Mouse (Mus musculus) adipocyte (in vitro differentiated cells): ENCODE measurements around the gene Abcc10.

Experiments
- DNase-seq: peaks from one replicate; pipeline ENCODE4 v3.0.0-alpha.2; 2016; ENCODE audit warnings: low spot score

The Abcc10 gene

GRCm38 (mm10) chr17:46285407-46285806 lies 42.7 kb downstream of the Abcc10 start:
- no peak for DNase-seq

- no peak for DNase-seq
Measured at GRCm38 (mm10) chr17:46284653-46285052, 43.5 kb downstream of the Abcc10 start.

GRCm38 (mm10) chr17:46283911-46284310 lies 44.2 kb downstream of the Abcc10 start:
- no peak for DNase-seq

GRCm38 (mm10) chr17:46283140-46283539 lies 45.0 kb downstream of the Abcc10 start:
- DNase-seq, result no peak

- peak; percentile 86 for DNase-seq
Measured at GRCm38 (mm10) chr17:46282483-46283123, 45.5 kb downstream of the Abcc10 start, which contains the start of gene Tjap1. TSS of gene Tjap1 (minus strand) at chr17:46283026.

GRCm38 (mm10) chr17:46278011-46278765 lies 50.0 kb downstream of the Abcc10 start:
- no peak for DNase-seq

- DNase-seq, result peak; percentile 44
Measured at GRCm38 (mm10) chr17:46277586-46277985, 50.6 kb downstream of the Abcc10 start.

GRCm38 (mm10) chr17:46275506-46275905 lies 52.6 kb downstream of the Abcc10 start:
- DNase-seq, result no peak

- no peak for DNase-seq
Measured at GRCm38 (mm10) chr17:46275034-46275433, 53.1 kb downstream of the Abcc10 start.

- no peak for DNase-seq
Measured at GRCm38 (mm10) chr17:46274465-46274864, 53.7 kb downstream of the Abcc10 start.

- peak; percentile 43 for DNase-seq
Measured at GRCm38 (mm10) chr17:46273803-46274236, 54.3 kb downstream of the Abcc10 start.

GRCm38 (mm10) chr17:46272675-46273074 lies 55.5 kb downstream of the Abcc10 start:
- no peak for DNase-seq

GRCm38 (mm10) chr17:46272058-46272457 lies 56.1 kb downstream of the Abcc10 start:
- DNase-seq, result no peak

- DNase-seq, result no peak
Measured at GRCm38 (mm10) chr17:46269771-46270534, 58.2 kb downstream of the Abcc10 start.

GRCm38 (mm10) chr17:46268026-46268720 lies 60.0 kb downstream of the Abcc10 start:
- DNase-seq, result peak; percentile 78

GRCm38 (mm10) chr17:46267511-46267910 lies 60.6 kb downstream of the Abcc10 start:
- DNase-seq, result no peak

- no peak for DNase-seq
Measured at GRCm38 (mm10) chr17:46266986-46267385, 61.2 kb downstream of the Abcc10 start.

GRCm38 (mm10) chr17:46265918-46266618 lies 62.1 kb downstream of the Abcc10 start:
- peak; percentile 75 for DNase-seq

GRCm38 (mm10) chr17:46265502-46265901 lies 62.6 kb downstream of the Abcc10 start:
- DNase-seq, result no peak

GRCm38 (mm10) chr17:46262201-46262694 lies 65.9 kb downstream of the Abcc10 start:
- DNase-seq, result peak; percentile 98

- DNase-seq, result no peak
Measured at GRCm38 (mm10) chr17:46259675-46260074, 68.5 kb downstream of the Abcc10 start.
